Mouse (Mus musculus): ENCODE results near the gene Cers4. TPM values are rescaled to one million over a fixed set of nuclear protein-coding genes. Genes with fewer than 3 reads are reported as not detected.

Gene Cers4
- polyA plus RNA-seq, 1 experiment from 2014 or later = 55.7 TPM

GRCm38 (mm10) chr8:4523525-4523924, 30.7 kb downstream of the Cers4 start:
- peaks cover 45% of the 10 kb centered on the region for H3K36me3 ChIP-seq (ENCODE audit: control insufficient read depth, insufficient read depth, low read length)
- WGBS = 96% methylated on average over 10 of the region's 10 CpGs

More at GRCm38 (mm10) chr8:4523525-4523924, 30.7 kb downstream of the Cers4 start:
- no peaks in the 10 kb centered on the region for H3K27me3 ChIP-seq (replicated peaks; ENCODE audit: control insufficient read depth, insufficient read depth, low read length)
- H3K9ac ChIP-seq (ENCODE audit: low read depth, low read length) = no peak overlapping the region
- no peak for ATAC-seq
- H3K4me1 ChIP-seq (ENCODE audit: control insufficient read depth, insufficient read depth, low read depth, low read length) = no peaks in the 10 kb centered on the region
- H3K4me3 ChIP-seq (ENCODE audit: low read length) = no peak overlapping the region
- H3K4me2 ChIP-seq (ENCODE audit: low read length) = no peak overlapping the region
- no peak overlapping the region for H3K27ac ChIP-seq (ENCODE audit: low read depth, low read length)
- H3K9me3 ChIP-seq (ENCODE audit: control insufficient read depth, low read length) = no peaks in the 10 kb centered on the region

Other genes starting within 250 kb of the Cers4 start
- gene Tgfbr3l, start 244.8 kb upstream of the Cers4 start, polyA plus RNA-seq (2015; fragmentation: Nextera tagmentation; extraction: Ambion mirVana) = 2.8 and 3.7 TPM in 2 replicates
- 71.6 and 72.2 TPM in 2 replicates for gene Snapc2, start 239.9 kb upstream of the Cers4 start, polyA plus RNA-seq (2015; fragmentation: Nextera tagmentation; extraction: Ambion mirVana)
- gene Ctxn1, start 233.8 kb upstream of the Cers4 start, polyA plus RNA-seq (2015; fragmentation: Nextera tagmentation; extraction: Ambion mirVana) = 278 and 289 TPM in 2 replicates
- 43.6 and 51.9 TPM in 2 replicates for gene Timm44, start 217.1 kb upstream of the Cers4 start, polyA plus RNA-seq (2015; fragmentation: Nextera tagmentation; extraction: Ambion mirVana)
- 15.5 and 17.2 TPM in 2 replicates for gene Ccl25, start 167.8 kb upstream of the Cers4 start, polyA plus RNA-seq (2015; fragmentation: Nextera tagmentation; extraction: Ambion mirVana)
- 80.6 and 94.9 TPM in 2 replicates for gene Elavl1, start 167.6 kb upstream of the Cers4 start, polyA plus RNA-seq (2015; fragmentation: Nextera tagmentation; extraction: Ambion mirVana)
- 16.5 and 17.9 TPM in 2 replicates for gene Zfp958, start 120.1 kb downstream of the Cers4 start, polyA plus RNA-seq (2015; fragmentation: Nextera tagmentation; extraction: Ambion mirVana)

All from hindbrain, embryonic 16.5 days (tissue).